Mouse (Mus musculus): ENCODE results near the gene Kpna3. TPM values are rescaled to one million over a fixed set of nuclear protein-coding genes. Genes with fewer than 3 reads are reported as not detected.

The Kpna3 gene
- 3.7 and 5.4 TPM in 2 replicates for polyA plus RNA-seq (2012; rRNA removed)

DNA sequence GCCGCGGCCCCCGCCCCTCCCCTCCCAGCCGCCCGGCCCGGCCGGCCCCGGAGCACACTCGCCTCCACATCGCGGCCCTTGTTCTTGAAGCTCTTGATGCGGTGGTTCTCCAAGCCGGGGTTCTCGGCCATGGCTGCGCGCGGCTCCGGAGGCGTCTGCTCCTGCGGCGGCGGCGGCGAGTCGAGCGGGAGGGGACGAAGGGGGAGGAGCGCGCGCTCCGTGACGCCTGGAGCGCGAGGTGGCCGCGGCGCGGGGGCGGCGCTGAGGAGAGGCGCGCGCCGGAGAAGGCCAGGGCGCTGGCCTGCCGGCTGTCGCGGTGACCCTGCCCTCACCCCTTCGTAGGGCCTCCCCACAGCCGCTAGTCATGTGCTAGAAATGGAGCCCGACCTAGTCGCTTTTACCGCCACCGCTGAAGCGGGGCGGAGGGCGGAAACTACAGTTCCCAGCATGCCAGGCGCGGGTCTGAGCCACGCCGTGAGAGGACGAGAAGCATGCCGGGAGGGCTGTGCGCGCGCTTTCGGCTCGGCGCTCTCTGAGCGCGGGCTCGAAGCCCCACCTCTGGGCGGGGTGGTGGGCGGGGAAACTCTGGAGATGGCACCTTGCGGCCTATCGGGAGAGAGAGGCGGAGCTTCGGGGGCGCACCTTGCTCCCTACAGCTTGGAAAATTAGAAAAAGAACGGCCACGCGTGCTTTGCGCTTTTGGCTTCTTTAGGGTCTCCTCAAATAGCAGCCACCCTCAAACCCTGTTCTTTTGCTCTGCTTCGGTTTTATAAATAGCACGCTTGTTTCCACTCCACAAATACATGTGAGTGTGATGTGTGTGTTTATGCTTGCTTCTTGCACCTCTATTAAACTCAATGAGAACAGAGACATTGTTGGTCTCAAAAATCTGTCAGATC lies at the start of gene Kpna3:
Gene Kpna3 (minus strand): TSS at position 214 of the 899 bp plus-strand sequence.

DNA sequence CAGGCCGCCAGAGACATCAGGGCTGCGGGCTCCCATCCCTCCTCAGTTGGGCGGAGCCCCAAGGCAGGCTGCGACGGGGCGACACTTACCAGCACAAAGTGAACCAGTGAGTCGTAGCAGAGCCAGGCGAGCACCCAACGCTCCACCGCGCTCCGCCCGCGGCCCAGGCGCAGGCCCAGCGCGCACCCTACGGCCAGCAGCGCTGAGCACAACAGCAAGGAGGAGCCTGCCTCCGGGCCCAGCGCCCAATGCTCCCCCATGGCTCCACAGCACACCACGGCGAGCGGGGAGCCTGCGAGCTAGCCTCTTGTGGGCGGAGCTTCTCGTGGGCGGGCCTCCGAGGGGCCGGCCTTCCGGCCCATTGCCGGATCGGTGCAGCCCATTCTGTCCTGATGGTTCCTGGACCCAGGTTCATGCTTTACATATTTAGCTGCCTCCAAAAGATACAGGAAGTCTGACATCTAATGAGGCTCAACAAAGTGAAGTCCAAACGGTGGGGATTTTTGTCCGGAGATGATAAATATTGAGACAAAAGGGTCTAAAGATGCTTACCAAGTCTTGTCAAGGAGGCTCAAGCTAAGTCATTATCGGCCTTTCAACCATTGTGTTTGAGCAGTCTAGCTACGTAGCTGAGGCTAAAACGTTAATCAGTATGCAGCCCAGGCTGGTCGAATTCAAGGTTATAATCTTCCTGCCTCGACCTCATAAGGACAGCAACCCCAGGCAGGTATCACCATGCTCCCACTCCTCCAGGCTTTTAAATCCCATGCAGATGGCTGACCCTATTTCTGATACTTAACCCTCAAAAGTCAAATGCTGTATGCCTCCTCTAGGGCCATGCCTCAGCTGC lies 79.3 kb downstream of the Kpna3 start, which contains the start of gene Ebpl:
Gene Ebpl (minus strand): TSS at position 309 of the 850 bp plus-strand sequence.

Other genes starting within 250 kb of the Kpna3 start
- gene Sgcg, start 181.4 kb downstream of the Kpna3 start, polyA plus RNA-seq (2012; rRNA removed) = 0.66 and 1.2 TPM in 2 replicates
- 2.8 and 3.0 TPM in 2 replicates for gene Arl11, start 130.1 kb downstream of the Kpna3 start, polyA plus RNA-seq (2012; rRNA removed)
- gene Ebpl, start 79.4 kb downstream of the Kpna3 start, polyA plus RNA-seq (2012; rRNA removed) = 2.3 and 2.7 TPM in 2 replicates
- gene Spryd7, start 117.0 kb upstream of the Kpna3 start, polyA plus RNA-seq (2012; rRNA removed) = 14.1 and 32.4 TPM in 2 replicates
- 2.1 and 2.6 TPM in 2 replicates for gene Trim13, start 158.4 kb upstream of the Kpna3 start, polyA plus RNA-seq (2012; rRNA removed)
- gene Kcnrg, start 167.6 kb upstream of the Kpna3 start, polyA plus RNA-seq (2012; rRNA removed) = 1.4 and 1.8 TPM in 2 replicates